Mouse (Mus musculus) retina, postnatal 1 day (tissue): ENCODE results near the gene Scgb2b19.
"Not testable (repeated sequence)": the region's sequence is repeated elsewhere in the genome, so short reads cannot be mapped to it uniquely, and the experiment has no call there.

Experiments used
- DNase-seq: peaks from one replicate; pipeline ENCODE4 v3.0.0-alpha.2; 2012

The Scgb2b19 gene

DNA sequence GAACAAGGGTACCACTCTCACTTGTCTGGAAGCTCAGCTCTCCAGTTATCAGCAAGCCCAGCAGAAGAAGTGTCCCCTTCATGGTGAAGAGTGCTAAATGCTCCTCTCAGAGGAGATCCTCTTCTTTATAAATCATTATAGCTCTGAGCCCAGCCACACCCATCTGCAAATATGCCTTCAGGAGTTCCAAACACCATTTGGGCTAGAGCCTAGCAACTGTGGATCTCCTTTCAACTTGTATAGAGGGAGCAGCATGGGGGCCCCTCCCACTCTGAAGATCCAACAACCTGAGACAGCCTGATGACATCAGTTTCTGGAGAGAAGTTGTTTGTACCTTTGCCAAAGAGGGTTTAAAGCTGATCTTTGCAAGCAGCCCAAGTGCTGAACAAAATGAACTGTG lies at the start of gene Scgb2b19:
Gene Scgb2b19 (minus strand): TSS at position 101 of the 400 bp plus-strand sequence.
- not testable (repeated sequence) for DNase-seq

DNA sequence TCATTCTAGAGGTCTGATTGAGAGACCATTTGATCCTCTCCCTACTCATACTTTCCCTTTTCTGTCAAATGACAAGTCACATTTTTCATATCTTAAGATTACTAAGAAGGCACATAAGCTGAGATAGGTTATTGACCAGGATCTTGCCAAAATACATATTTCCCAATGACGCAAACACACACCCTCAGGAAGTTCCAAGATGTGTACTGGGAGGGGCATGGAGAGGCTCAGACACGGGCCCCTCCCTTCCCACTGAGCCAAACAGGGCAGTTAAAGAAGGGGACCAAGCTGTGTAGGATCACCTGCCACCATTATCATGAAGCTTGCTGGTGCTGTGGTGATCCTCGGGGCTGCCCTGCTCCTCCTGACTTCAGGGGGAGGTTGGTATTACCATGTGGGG lies 6.9 kb upstream of the Scgb2b19 start, which contains the start of gene Scgb1b19:
Gene Scgb1b19 (plus strand): TSS at position 301 of the 400 bp plus-strand sequence.
- not testable (repeated sequence) for DNase-seq
